Mouse (Mus musculus): ENCODE data around the gene Hapln4. TPM values are rescaled to one million over a fixed set of nuclear protein-coding genes. Genes with fewer than 3 reads are reported as not detected.
A peak's percentile ranks its signal among the peaks of the same experiment; 100 is the strongest.

Gene Hapln4
- total RNA-seq, 2 experiments from 2014 or later, result 29.7 to 35.4 TPM

DNA sequence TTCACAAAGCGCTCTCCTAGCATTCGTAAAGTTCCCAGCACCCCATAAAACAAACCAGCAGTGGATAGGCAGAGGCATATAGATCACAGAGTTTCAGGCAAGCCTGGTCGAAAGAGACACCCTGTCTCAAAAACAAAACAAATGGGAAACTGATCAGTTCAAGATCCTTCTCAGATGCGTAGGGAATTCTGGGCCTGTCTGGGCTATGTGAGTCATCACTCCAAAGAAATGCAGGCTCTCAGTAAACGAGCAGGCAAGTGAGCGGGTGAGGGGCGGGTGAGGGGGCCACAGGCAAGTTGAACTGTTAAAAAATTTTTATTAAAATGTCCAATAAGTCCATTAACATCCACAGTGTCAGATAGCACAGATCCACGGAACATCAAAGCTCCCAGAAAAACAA lies 9.5 kb downstream of the Hapln4 start:
- no peak for DNase-seq (ENCODE audit: low spot score in 2 of 2)

DNA sequence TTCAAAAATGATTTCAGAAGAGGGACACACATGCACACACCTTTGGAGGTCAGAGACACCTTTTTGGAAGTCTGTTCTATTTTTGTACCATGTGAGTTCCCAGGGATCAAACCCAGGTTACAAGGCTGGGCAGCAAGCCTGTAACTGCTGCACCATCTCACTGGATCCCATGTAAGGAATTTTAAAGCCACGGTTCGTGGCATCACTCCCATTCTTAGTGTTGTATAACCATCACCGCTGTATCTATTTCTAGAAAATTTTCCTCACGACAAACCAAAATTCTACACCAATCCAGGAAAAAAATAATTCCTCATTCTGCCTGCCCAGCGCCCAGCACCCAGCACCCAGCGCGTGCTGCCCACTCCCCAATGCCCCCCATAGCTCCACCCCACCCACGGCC lies 16.0 kb downstream of the Hapln4 start:
- DNase-seq (ENCODE audit: low spot score in 2 of 2), result no peak

DNA sequence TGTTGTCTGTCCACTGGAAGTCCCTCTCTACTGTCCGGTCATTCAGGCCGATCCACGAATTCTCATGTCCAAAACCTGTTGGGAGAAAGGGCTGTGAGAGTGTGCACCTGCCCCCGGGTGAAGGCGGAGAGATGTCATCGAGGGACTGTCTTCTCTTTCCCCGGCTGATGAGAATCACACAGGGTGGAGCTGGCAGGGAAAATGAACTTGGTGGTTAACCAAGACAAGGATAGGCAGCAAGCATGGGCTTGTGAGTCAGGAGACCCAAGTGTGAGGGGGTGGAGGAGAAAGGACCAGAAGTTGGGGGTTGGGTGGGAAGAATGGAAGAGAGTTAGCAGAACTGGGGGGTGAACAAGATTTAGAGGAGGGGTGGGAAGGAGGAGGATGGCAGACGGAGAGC lies 17.0 kb downstream of the Hapln4 start:
- no peak for DNase-seq (ENCODE audit: low spot score in 2 of 2)

DNA sequence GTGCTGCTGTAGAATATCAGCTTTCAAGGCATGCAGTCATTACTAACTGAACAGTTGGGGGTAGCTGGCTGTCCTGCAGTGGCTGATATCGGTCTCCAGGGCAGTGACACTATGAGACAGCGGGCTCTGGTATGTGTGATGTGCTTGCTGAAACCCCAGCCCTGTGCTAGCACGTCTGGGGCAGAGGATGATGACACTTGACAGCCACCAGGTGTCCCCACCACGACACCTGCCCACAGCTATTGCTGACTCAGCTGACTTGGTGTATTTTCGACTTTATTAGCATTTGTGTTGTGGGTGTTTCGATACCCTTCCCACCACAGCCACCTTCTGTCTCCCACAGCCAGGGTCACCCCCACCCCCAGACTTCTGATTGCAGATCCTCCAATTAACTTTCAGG lies 21.2 kb downstream of the Hapln4 start:
- DNase-seq (ENCODE audit: low spot score in 2 of 2), result no peak

DNA sequence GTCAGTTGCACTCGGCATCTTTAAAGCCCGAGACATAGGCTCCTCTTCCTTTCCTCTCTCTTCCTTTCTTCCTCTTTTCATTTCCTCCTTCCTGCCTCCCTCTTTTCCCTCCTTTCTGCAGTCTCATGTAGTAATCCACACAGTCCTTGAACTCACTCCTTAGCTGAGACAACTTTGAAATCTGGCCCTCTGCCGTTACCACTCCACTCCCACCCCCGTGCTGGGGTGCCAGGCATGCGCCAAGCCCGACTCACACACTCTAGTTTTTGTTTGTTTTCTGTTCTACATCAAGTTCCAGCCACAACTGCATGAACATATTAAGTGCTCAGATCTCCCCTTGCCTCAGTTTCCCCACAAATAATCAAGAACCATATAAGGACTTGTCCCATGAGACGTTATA lies 21.7 kb downstream of the Hapln4 start:
- no peak for DNase-seq (ENCODE audit: low spot score in 2 of 2)

DNA sequence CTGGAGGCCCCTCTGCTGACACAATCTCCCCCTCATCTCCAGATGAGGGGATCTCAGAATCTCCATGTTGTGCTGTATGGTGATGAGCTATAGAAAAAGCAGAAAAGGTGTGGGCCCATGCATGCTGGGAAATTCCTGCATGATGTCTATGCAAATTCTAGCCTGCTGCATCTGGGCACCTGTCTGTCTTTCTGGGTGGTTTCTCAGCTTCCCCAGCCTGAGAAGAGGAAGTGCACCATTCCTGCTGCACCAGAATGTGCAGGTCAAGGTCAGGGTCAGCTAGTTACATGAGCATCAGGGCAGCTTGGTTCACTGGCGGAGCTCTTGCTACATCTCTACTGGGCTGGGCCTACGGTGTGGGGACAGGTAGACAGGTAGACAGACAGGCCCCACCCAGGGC lies 27.2 kb downstream of the Hapln4 start:
- no peak for DNase-seq (ENCODE audit: low spot score in 2 of 2)

DNA sequence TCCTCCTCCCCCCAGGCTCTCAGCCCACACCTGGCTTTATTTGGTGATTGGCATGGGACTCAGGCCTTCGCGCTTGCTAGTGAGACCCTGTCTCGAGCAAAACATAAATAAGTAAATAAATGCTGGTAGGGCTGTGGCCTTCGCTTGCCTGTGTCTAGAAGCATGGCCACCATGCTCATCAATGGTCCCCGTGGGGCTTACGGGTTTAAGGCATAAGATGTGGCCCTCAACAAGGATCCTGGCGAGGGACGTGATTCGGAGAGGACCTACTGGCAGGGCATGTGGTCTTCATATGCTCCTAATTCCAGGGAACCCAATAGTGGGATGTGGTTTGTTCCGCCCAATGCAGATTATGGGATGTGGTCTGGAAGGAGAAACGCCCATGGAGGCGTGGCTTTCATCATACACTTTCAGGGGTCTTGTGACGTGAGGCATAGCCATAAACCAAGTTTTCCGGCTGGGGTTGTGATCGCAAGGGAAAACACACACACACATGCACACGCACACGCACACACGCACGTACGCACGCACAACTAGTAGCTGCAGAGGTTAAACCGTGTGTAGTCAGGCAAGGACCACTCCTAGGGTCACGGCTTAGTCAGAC lies 28.0 kb downstream of the Hapln4 start:
- DNase-seq (ENCODE audit: low spot score in 2 of 2), result no peak

DNA sequence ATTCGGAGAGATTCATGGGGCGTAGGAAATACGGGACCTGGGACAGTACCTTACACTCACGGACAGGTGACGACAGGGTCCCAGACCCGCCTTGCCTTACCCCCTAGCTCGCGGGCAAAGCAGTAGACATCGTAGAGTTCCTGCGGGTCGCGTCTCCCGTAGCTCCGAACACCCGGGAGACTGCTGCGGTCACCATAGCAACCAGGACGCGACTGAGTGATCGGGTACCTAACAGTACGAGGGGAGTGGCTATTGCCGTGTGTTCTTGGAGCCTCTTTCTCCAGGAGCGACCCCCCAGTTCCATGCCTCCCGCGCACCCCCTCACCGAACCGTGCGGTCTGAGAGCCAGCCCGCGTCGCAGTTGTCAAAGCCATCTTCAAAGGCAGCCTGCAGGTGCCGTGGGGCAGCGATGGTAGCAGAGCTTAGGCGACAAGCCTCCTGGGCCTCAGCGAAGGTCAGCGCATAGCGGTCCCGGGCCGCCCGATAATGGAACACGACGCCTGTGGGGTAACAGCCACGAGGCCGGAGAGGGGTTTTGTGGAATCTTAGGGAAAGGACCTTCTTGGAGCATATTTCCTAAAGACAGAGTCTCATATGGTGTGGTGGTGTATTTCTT lies 29.3 kb downstream of the Hapln4 start:
- DNase-seq (ENCODE audit: low spot score in 2 of 2), result no peak

DNA sequence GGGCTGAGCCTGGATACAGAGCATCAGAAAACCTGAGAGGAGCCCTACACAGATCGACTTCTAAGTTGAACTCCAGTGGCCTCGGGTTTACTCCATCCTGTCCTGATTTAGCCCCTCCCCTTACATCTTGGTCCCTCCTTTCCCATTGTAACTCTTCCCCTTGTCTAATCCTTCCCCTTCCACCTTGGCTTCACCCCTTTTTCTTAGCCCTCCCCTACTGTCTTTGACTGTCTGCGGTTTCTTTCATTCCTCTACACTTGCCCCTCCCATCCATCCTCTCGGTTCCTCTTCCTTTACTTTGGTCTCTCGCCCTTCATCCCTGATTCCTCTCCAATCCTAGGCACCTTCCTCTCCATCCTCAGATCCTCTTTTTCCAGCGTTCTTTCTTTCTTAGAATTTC lies 31.2 kb downstream of the Hapln4 start:
- DNase-seq (ENCODE audit: low spot score in 2 of 2), result no peak

DNA sequence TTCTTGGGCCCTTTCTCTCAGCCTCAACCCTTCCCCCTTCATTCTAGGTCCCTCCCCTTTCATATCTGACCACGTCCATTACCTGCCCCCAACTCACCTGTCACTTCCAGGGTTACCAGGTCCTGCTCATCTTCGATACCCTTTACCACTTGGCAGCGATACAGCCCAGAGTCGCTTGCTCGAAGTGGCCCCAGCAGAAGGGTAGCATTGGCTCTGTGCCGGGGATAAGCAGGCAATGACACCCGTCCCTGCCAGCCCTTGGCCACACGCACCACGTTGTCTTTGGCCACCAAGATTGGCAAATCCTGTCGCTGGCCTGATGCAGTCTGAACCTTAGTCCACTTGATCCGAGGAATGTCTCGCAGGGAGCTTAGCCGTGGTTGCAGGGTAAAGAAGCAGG lies 31.6 kb downstream of the Hapln4 start:
- DNase-seq (ENCODE audit: low spot score in 2 of 2), result no peak

DNA sequence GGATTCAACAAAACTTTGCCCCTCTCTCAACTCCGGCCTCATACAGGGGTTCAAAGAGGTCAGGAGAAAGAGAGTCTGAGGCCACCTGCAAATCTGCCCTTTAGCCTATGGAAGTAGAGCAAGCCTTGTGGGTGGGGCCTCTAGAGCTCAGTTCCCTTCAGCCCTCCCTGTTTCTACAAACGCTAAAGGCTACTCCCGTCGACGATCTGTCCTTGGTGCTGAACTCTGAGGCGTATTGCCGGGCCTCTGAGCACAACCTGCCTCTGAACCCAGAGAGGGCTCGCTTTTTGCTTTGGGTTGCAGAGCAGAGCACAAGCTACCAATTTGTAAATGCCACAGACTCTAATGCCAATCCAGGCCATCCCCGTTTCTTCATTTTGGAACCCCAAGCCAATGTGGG lies 34.4 kb downstream of the Hapln4 start:
- DNase-seq (ENCODE audit: low spot score in 2 of 2), result no peak

DNA sequence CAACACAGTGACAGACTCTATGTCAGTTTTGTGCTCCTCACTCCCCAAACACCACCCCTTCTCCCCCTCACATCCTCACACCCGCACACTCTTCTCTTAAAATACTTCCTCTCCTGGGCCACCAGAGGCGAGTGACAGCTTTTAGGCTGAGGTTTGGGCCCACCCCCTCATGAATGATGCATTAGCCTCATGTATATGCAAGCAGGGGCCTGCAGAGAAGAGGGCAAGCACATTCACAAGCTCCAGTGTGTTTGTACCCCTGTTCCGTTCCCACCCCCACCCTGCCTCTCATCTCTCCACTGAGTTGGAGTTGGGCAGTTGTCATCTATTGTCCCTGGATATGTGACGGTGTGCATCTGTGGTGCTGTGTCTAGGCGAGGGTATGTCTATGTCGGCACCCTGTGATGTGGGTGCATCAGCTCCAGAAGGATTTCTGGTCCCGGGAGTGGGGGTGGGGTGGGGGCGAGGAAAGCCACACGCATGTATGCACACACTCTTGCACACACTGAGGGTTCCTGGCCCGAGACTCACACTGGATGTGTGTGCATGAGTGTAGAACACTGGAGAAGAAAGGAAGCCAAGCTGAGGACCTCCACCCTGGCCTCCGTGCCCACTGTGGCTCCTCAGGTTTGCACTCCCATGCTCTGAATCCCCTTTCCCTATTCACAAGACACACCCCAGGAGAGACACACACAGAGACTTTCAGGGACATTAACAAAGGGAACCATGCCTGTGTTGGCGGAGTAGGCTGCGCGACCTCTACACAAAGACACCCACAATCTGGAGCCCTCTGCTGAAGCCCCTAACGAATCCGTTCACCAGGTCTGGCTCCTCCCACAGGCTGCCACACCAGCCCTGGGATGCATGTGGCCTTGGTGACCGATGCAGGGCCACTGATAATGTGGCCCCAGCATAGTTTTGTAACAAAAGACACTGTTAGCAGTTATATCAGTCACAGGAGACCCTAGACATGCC lies 35.8 kb downstream of the Hapln4 start:
- DNase-seq (ENCODE audit: low spot score in 2 of 2), result peak; percentile 55 to 78

DNA sequence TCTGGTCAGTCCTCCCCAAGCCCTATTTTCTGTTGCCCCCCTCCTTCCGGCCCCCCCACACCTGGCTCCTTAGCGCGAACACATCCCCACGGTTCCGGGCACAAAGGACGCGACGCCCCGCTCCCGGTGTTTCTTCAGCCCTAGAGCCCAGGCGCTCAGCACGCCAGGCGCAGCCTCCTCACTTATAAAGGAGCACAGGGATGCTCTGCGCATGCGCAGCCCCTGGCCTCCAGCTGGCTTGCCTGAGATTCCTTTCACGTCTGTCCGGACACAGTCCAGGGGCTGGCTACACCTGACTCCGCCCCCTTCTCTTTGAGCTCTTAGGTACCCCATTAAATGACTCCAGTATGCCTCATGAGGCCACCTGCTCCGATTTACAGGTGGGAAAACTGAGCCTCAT lies 37.4 kb downstream of the Hapln4 start, which contains the start of gene Ncan:
Ncan (minus strand) TSS at position 207 of the 400 bp plus-strand sequence.
- DNase-seq (ENCODE audit: low spot score in 2 of 2), result peak; percentile 92 to 93

DNA sequence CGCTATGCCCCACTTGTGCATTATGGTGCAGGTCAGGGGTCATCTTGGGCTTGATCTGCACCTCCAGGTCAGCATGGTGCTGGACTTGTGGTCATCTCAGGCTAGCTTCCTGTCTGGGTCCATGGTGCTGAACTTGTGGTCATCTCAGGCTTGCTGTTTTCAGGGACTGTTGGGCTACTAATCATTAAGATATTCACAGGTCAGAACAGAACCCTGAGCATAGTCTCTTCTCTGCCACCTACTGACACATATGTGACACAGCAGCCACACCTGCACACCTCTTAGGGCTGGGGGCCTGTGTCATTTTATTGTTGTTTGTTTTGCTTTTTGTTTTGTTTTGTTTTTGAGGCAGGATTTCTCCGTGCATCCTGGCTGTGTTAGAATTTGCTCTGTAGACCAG lies 39.6 kb downstream of the Hapln4 start:
- no peak for DNase-seq (ENCODE audit: low spot score in 2 of 2)

DNA sequence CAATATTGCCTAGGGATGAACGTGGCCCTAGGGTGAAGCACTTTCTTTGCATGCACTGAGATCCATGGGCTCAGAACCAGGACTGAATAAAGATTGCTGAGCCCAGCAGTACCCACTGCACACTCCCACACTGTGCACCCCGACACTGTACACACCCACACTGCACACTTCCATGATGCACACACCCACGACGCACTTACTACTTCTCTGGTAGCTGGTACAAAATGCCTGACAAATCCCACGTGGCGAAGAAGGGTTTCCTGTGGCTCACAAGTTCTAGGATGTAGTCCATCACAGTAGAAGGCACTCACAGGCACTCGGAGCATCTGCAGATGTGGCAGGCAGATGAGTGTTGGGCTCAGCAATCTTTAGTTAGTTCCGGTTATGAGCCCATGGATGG lies 41.7 kb downstream of the Hapln4 start:
- no peak for DNase-seq (ENCODE audit: low spot score in 2 of 2)

DNA sequence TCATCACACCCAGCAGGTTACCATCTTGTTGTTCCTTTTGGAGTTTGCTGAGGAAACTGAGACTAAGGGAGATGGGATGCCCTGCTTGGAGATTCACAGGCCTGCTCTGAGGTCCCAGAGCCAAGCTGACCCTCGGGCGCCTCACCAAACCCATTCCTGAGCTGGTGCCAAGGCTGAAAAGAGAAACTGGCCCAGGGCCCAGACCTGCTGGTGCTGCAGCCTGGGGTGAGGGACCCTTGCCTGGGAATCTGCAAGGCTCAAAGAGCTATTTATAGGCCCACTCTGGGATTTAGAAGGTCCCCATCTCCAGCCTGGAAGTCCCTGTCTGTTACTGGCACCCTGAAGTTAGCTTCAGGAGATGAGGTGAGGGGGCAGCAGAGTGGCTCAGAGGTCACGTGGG lies 45.2 kb downstream of the Hapln4 start:
- DNase-seq (ENCODE audit: low spot score in 2 of 2), result peak; percentile 66 to 85

DNA sequence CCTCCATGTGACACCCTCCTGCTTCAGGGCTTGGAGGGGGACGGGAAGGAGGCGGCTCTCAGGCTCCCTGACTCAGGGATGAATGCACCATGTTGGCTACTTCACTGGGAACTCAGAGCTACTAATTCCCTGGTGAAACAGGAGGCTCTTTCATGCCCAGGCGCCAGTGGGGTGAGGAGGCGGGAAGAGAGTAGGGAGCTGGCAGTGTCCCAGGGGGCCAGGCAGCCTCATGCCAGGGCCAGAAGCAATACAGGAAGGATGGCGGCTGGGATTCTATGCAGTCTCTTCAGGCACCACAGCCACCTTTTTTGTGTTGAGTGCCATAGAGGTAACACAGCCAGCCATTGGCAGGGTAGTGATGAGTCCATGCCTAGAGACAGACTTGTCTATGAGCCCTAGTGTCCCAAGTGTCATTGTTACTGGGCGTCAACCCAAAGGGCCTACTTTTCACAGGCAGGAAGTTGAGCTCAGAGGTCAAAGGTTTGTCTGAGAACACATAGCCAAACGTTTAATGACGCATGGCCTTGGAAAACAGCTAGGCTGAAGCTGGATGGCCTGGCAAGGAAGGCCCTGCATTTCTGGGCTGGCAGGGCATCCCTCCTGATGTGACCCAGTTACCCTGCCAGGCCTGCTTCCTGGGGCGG lies 46.2 kb downstream of the Hapln4 start:
- peak; percentile 76 to 90 for DNase-seq (ENCODE audit: low spot score in 2 of 2)

DNA sequence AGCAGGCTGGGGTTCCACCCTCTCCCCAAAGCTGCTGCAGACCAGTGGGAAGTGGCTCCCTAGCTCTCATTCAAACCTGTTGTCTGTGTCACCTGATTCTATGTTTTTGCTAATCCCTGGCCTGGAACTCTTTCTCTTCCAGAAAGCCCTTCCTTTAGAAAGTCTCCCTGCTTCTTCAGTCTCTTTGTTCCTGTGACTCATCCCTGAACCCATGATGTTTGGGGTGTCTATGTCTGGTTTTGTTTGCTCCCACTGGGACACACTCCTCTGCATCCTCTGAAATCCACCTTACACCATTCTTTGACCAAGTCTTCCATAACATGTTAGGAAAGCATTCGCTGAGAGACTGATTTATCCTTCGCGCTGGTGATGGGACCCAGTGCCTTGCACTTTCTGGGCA lies 46.8 kb downstream of the Hapln4 start:
- DNase-seq (ENCODE audit: low spot score in 2 of 2), result no peak

DNA sequence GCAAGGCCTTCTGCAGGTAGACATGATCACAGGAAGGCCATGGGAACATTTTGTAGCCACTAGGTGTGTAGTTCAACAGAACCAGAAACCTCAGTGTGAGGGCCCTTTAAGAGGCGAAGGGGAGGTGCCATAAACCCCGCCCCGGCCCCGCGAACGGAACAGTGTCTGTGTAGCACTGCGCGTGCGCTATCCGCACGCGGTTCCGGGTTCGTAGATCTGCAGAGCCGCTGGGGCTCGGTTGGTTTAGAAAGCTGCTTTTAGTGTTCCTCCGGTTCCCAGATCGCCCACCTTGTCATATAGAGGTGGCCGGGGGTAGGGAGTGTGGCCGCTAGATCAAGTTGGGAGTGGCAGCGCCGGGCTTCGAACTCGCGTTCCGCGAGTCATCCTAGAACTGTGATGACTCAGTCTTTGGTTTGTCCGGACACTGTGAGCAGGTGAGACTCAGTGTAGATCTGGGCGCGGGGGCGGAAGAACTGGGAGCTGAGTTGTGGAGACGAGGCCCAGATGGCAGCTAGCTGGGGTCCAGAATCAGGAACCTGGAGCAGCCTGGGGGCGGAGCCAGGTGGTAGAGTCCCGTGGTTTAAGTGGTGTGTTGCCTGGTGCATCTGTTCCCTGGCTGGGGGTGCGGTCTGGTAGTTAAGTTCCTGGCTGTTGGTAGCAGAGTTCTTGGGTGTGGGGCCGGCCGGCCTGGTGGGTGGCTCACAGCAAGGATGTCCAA lies 48.1 kb downstream of the Hapln4 start, which contains the start of gene Nr2c2ap:
Nr2c2ap (plus strand) TSS at position 168 of the 718 bp plus-strand sequence.
- peak; percentile 69 to 81 for DNase-seq (ENCODE audit: low spot score in 2 of 2)

DNA sequence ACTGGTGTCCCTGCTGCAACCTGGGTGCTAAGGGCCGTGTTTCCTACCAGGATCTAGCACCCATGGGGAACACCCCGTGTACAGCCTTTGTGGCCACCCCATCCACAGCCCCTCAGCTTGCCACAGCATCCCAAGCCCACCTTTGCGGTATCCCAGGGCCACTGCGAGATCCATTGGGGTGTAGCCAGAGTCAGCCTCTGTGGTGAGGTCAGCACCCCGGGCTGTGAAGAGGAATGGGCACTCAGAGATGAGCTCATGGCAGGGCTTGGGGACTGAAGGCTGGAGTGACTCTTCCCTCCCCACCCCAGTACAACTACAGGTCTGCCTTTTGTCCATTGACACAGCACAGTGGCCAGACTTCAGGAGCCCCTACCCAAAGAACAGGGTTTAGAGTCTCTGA lies 50.8 kb downstream of the Hapln4 start:
- no peak for DNase-seq (ENCODE audit: low spot score in 2 of 2)

DNA sequence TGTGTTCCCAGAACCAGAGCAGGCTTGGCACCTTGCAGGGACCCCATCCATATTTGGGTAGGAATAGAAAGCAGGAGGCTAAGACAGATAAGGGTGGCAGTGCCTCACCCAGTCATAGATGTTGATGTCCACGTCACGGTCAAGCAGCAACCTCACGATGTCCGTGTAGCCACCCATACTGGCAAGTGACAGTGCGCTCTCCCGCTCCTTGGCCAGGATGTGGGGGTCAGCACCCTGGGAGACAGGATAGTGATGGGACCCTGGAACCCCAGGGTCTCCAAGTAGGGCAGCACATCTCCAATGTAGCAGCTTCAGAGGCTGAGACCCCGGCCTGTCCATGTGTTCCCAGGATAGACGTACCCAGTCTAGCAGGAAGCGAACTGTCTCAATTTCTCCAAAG lies 51.7 kb downstream of the Hapln4 start:
- no peak for DNase-seq (ENCODE audit: low spot score in 2 of 2)
